Mouse (Mus musculus): ENCODE measurements around the gene Tmem8b. TPM values are rescaled to one million over a fixed set of nuclear protein-coding genes. Genes with fewer than 3 reads are reported as not detected.

Gene Tmem8b
- polyA plus RNA-seq, 1 experiment from 2014 or later, result 2.0 TPM

GRCm38 (mm10) chr4:43673703-43674102 lies 4.9 kb downstream of the Tmem8b start:
- no peak for DNase-seq (ENCODE audit: low spot score)
- Histone ChIP-seq H3K4me3 (replicated peaks; ENCODE audit: low read depth, low read length) (no peak overlapping the region), H3K27ac (no peak overlapping the region), H3K4me2 (ENCODE audit: low read length) (no peak overlapping the region), H3K9me3 (replicated peaks; ENCODE audit: low read length) (no peaks in the 10 kb centered on the region), H3K27me3 (ENCODE audit: insufficient read depth, low read length) (no peaks in the 10 kb centered on the region), H3K4me1 (replicated peaks; ENCODE audit: insufficient read depth, low read length) (0 out of 2 replicates have a peak, but pooled peaks cover 7% of the 10 kb centered on the region), H3K36me3 (ENCODE audit: insufficient read depth, low read length) (0 out of 2 replicates have a peak, but pooled peaks cover 5% of the 10 kb centered on the region), H3K9ac (ENCODE audit: low read depth, low read length) (no peak overlapping the region)
- TF ChIP-seq CTCF (IDR thresholded peaks at IDR 0.05; ENCODE audit: low read depth), result no peak
- 79% methylated on average over 8 of the region's 8 CpGs for WGBS
- ATAC-seq (replicated peaks; ENCODE audit: low FRiP score, low read depth), result no peak

- no peak for DNase-seq (ENCODE audit: low spot score)
- WGBS, result 67% methylated on average over 5 of the region's 5 CpGs
- ATAC-seq (replicated peaks; ENCODE audit: low FRiP score, low read depth), result no peak
- no peak overlapping the region for H3K27ac ChIP-seq
- 0 out of 2 replicates have a peak, but pooled peaks cover 2% of the 10 kb centered on the region for H3K4me1 ChIP-seq (replicated peaks; ENCODE audit: insufficient read depth, low read length)
- 0 out of 2 replicates have a peak, but pooled peaks cover 5% of the 10 kb centered on the region for H3K36me3 ChIP-seq (ENCODE audit: insufficient read depth, low read length)
- H3K9ac ChIP-seq (ENCODE audit: low read depth, low read length), result no peak overlapping the region
- H3K9me3 ChIP-seq (replicated peaks; ENCODE audit: low read length), result no peaks in the 10 kb centered on the region
- no peak overlapping the region for H3K4me3 ChIP-seq (replicated peaks; ENCODE audit: low read depth, low read length)
- no peak overlapping the region for H3K4me2 ChIP-seq (ENCODE audit: low read length)
- H3K27me3 ChIP-seq (ENCODE audit: insufficient read depth, low read length), result no peaks in the 10 kb centered on the region
- TF ChIP-seq CTCF (IDR thresholded peaks at IDR 0.05; ENCODE audit: low read depth), result no peak
Measured at GRCm38 (mm10) chr4:43674974-43675373, 6.2 kb downstream of the Tmem8b start.

- WGBS, result 71% methylated on average over 4 of the region's 4 CpGs
- Histone ChIP-seq H3K4me3 (replicated peaks; ENCODE audit: low read depth, low read length) (no peak overlapping the region), H3K9ac (ENCODE audit: low read depth, low read length) (no peak overlapping the region), H3K9me3 (replicated peaks; ENCODE audit: low read length) (no peaks in the 10 kb centered on the region), H3K36me3 (ENCODE audit: insufficient read depth, low read length) (0 out of 2 replicates have a peak, but pooled peaks cover 5% of the 10 kb centered on the region), H3K27ac (no peak overlapping the region), H3K4me1 (replicated peaks; ENCODE audit: insufficient read depth, low read length) (no peaks in the 10 kb centered on the region), H3K4me2 (ENCODE audit: low read length) (no peak overlapping the region), H3K27me3 (ENCODE audit: insufficient read depth, low read length) (no peaks in the 10 kb centered on the region)
- no peak for TF ChIP-seq CTCF (IDR thresholded peaks at IDR 0.05; ENCODE audit: low read depth)
- DNase-seq (ENCODE audit: low spot score), result no peak
- ATAC-seq (replicated peaks; ENCODE audit: low FRiP score, low read depth), result no peak
Measured at GRCm38 (mm10) chr4:43675608-43676007, 6.8 kb downstream of the Tmem8b start.

- DNase-seq (ENCODE audit: low spot score) (no peak), ATAC-seq (replicated peaks; ENCODE audit: low FRiP score, low read depth) (no peak)
- H3K4me1 ChIP-seq (replicated peaks; ENCODE audit: insufficient read depth, low read length), result no peaks in the 10 kb centered on the region
- no peak overlapping the region for H3K9ac ChIP-seq (ENCODE audit: low read depth, low read length)
- no peak for TF ChIP-seq CTCF (IDR thresholded peaks at IDR 0.05; ENCODE audit: low read depth)
- no peak overlapping the region for H3K4me2 ChIP-seq (ENCODE audit: low read length)
- no peak overlapping the region for H3K27ac ChIP-seq
- no peaks in the 10 kb centered on the region for H3K27me3 ChIP-seq (ENCODE audit: insufficient read depth, low read length)
- no peak overlapping the region for H3K4me3 ChIP-seq (replicated peaks; ENCODE audit: low read depth, low read length)
- 90% methylated on average over 6 of the region's 6 CpGs for WGBS
- H3K9me3 ChIP-seq (replicated peaks; ENCODE audit: low read length), result no peaks in the 10 kb centered on the region
- 0 out of 2 replicates have a peak, but pooled peaks cover 9% of the 10 kb centered on the region for H3K36me3 ChIP-seq (ENCODE audit: insufficient read depth, low read length)
Measured at GRCm38 (mm10) chr4:43678541-43678940, 9.8 kb downstream of the Tmem8b start.

GRCm38 (mm10) chr4:43679416-43680043 lies 10.8 kb downstream of the Tmem8b start:
- no peak overlapping the region for H3K4me2 ChIP-seq (ENCODE audit: low read length)
- DNase-seq (ENCODE audit: low spot score), result peak; percentile 29
- no peaks in the 10 kb centered on the region for H3K4me1 ChIP-seq (replicated peaks; ENCODE audit: insufficient read depth, low read length)
- H3K9me3 ChIP-seq (replicated peaks; ENCODE audit: low read length), result no peaks in the 10 kb centered on the region
- no peak overlapping the region for H3K4me3 ChIP-seq (replicated peaks; ENCODE audit: low read depth, low read length)
- ATAC-seq (replicated peaks; ENCODE audit: low FRiP score, low read depth), result no peak
- H3K27me3 ChIP-seq (ENCODE audit: insufficient read depth, low read length), result no peaks in the 10 kb centered on the region
- TF ChIP-seq CTCF (IDR thresholded peaks at IDR 0.05; ENCODE audit: low read depth), result no peak
- H3K36me3 ChIP-seq (ENCODE audit: insufficient read depth, low read length), result 0 out of 2 replicates have a peak, but pooled peaks cover 7% of the 10 kb centered on the region
- no peak overlapping the region for H3K9ac ChIP-seq (ENCODE audit: low read depth, low read length)
- H3K27ac ChIP-seq, result no peak overlapping the region
- 83% methylated on average over 7 of the region's 7 CpGs for WGBS

- H3K27ac ChIP-seq, result no peak overlapping the region
- no peak overlapping the region for H3K4me2 ChIP-seq (ENCODE audit: low read length)
- no peaks in the 10 kb centered on the region for H3K9me3 ChIP-seq (replicated peaks; ENCODE audit: low read length)
- no peaks in the 10 kb centered on the region for H3K4me1 ChIP-seq (replicated peaks; ENCODE audit: insufficient read depth, low read length)
- ATAC-seq (replicated peaks; ENCODE audit: low FRiP score, low read depth) (no peak), DNase-seq (ENCODE audit: low spot score) (no peak)
- TF ChIP-seq CTCF (IDR thresholded peaks at IDR 0.05; ENCODE audit: low read depth), result no peak
- H3K4me3 ChIP-seq (replicated peaks; ENCODE audit: low read depth, low read length), result no peak overlapping the region
- no peaks in the 10 kb centered on the region for H3K36me3 ChIP-seq (ENCODE audit: insufficient read depth, low read length)
- WGBS, result 95% methylated on average over 17 of the region's 17 CpGs
- H3K9ac ChIP-seq (ENCODE audit: low read depth, low read length), result no peak overlapping the region
- no peaks in the 10 kb centered on the region for H3K27me3 ChIP-seq (ENCODE audit: insufficient read depth, low read length)
Measured at GRCm38 (mm10) chr4:43690021-43690420, 21.2 kb downstream of the Tmem8b start.

Measured in kidney, postnatal 0 days (tissue).